Mouse (Mus musculus) neural tube, embryonic 14.5 days (tissue): Measurements from ENCODE around the gene Gm19402. TPM values are rescaled to one million over a fixed set of nuclear protein-coding genes. Genes with fewer than 3 reads are reported as not detected.
A peak's percentile ranks its signal among the peaks of the same experiment; 100 is the strongest.

ENCODE experiments used
- ATAC-seq: fragments of 200-750 bp; cut with Nextera tagmentation; 2 replicates; pipeline ENCODE4 v1.8.0; 2017; ENCODE audit warnings: low read depth, mild to moderate bottlenecking, moderate TSS enrichment, moderate library complexity
- H3K27ac ChIP-seq: fragments of 300-500 bp; sonication (generic); 2 replicates; pipeline ENCODE4 v1.5.1; 2014; ENCODE audit warnings: low read depth, mild to moderate bottlenecking, control low read depth, low read length, moderate library complexity, mixed read lengths
- H3K27me3 ChIP-seq: fragments of 300-500 bp; sonication (generic); 2 replicates; pipeline ENCODE4 v1.6.1; 2014; ENCODE audit warnings: low read length; ENCODE audit not compliant: control insufficient read depth, insufficient read depth
- H3K36me3 ChIP-seq: fragments of 300-500 bp; sonication (generic); 2 replicates; pipeline ENCODE4 v1.6.1; 2014; ENCODE audit warnings: low read length, mixed read lengths; ENCODE audit not compliant: control insufficient read depth, insufficient read depth
- H3K4me1 ChIP-seq: fragments of 300-500 bp; sonication (generic); 2 replicates; pipeline ENCODE4 v1.6.1; 2014; ENCODE audit warnings: low read length; ENCODE audit not compliant: control insufficient read depth, insufficient read depth
- H3K4me2 ChIP-seq: fragments of 300-500 bp; sonication (generic); 2 replicates; pipeline ENCODE4 v1.6.1; 2014; ENCODE audit warnings: mild to moderate bottlenecking, low read depth, low read length, control low read depth
- H3K4me3 ChIP-seq: fragments of 300-500 bp; sonication (generic); 2 replicates; pipeline ENCODE4 v1.5.1; 2014; ENCODE audit warnings: low read depth, low read length, control low read depth, mixed read lengths
- H3K9ac ChIP-seq: fragments of 300-500 bp; sonication (generic); replicated peaks from 2 replicates; pipeline ENCODE4 v1.6.1; 2014; ENCODE audit warnings: low read depth, mild to moderate bottlenecking, control low read depth, low read length, mixed read lengths
- H3K9me3 ChIP-seq: fragments of 300-500 bp; sonication (generic); 2 replicates; pipeline ENCODE4 v1.6.1; 2016; ENCODE audit warnings: low read length; ENCODE audit not compliant: control insufficient read depth
- WGBS: fragments of 180-500 bp; shearing (Covaris S2); extraction: QIAGEN DNeasy Blood & Tissue Kit; methylation state at CpG from one replicate; pipeline ENCODE4 v1.1.7; 2014; 5-methylcytosine and 5-hydroxymethylcytosine counted together
- polyA plus RNA-seq: library from polyadenylated mRNA; unstranded; fragments of >200 nt; fragmentation: Nextera tagmentation; extraction: Ambion mirVana; gene quantifications from 2 replicates; pipeline ENCODE4 v1.2.1, GENCODE M21; 2014

Gm19402 gene
- polyA plus RNA-seq, 1 experiment from 2014 or later: not detected

DNA sequence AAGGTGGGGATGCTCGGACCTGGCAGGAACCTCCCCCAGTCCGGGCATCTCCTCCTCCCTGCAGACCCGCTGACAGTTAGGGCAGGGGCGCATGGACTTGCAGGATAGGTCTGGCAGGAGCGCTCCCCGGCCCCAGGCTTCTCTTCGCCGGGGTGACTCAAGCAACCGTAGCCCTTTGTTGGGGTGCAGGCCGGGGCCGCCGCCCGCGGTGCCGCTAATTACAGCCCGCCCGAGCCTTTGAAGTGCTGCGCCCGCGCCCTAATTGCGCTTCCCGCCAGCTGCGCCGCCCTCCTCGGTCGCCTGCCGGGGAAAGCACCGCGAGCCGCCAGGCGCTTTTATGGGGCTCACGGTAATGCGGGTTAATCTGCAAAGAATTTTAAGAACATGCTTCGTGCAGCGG lies 13.0 kb downstream of the Gm19402 start:
- H3K27me3 ChIP-seq: peaks cover 11% of the 10 kb centered on the region
- no peak overlapping the region for H3K27ac ChIP-seq
- WGBS: under 1% methylated on average over 35 of the region's 35 CpGs
- peak overlapping the region; percentile 50 for H3K4me2 ChIP-seq
- no peaks in the 10 kb centered on the region for H3K9me3 ChIP-seq
- peak overlapping the region; percentile 24 for H3K4me3 ChIP-seq
- H3K36me3 ChIP-seq: no peaks in the 10 kb centered on the region
- H3K4me1 ChIP-seq: no peaks in the 10 kb centered on the region
- peak overlapping the region; percentile 21; the same call in 1 of the 2 replicates for H3K9ac ChIP-seq
- peak; percentile 41; the same call in 1 of the 2 replicates for ATAC-seq

DNA sequence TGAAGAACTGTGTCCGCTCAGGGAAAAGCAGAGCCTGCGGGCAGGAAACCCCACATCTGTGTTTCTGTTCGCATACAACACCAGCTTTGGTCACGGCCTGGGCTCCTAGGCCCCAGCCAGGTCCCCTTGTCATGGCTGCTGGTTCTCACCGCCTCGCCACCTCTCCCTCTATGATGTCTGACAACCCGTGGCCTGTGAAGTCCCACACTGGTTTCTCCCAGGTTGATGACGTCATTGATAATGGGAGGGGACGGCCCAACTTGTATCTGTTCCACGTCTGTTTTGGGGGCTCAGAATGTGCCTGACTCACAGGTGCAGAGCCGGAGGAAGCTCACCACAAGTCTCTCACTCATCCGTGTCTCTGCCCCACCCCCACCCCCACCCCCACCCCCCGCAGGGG lies 16.8 kb downstream of the Gm19402 start:
- Histone ChIP-seq H3K27ac (no peak overlapping the region), H3K9me3 (no peaks in the 10 kb centered on the region), H3K4me1 (no peaks in the 10 kb centered on the region), H3K36me3 (no peaks in the 10 kb centered on the region), H3K4me2 (no peak overlapping the region), H3K9ac (no peak overlapping the region), H3K27me3 (peaks cover 11% of the 10 kb centered on the region), H3K4me3 (no peak overlapping the region)
- no peak for ATAC-seq
- 65% methylated on average over 13 of the region's 13 CpGs for WGBS

DNA sequence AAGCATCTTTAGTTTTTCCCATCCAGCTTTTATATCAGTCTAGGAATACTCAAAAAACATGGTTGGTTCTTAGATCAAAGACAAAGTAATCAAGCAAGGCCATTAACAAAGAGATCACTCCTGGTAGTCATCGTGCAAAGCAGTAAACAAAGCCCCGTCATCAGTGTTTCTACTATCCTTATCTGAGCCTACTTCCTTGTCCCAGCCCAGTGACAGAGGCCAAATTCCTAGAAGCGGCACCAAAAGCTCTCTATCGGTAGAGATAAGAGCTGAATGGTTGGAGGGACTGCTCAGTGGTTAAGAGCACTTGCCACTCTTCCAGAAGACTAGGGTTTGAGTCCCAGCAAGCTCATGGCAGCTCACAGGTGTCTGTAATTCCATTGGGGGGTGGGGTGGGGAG lies 19.0 kb downstream of the Gm19402 start:
- Histone ChIP-seq H3K36me3 (no peaks in the 10 kb centered on the region), H3K9me3 (no peaks in the 10 kb centered on the region), H3K4me1 (no peaks in the 10 kb centered on the region), H3K27me3 (no peaks in the 10 kb centered on the region), H3K27ac (no peak overlapping the region), H3K9ac (no peak overlapping the region), H3K4me2 (no peak overlapping the region), H3K4me3 (no peak overlapping the region)
- no peak for ATAC-seq
- WGBS: 83% methylated on average over 4 of the region's 4 CpGs

DNA sequence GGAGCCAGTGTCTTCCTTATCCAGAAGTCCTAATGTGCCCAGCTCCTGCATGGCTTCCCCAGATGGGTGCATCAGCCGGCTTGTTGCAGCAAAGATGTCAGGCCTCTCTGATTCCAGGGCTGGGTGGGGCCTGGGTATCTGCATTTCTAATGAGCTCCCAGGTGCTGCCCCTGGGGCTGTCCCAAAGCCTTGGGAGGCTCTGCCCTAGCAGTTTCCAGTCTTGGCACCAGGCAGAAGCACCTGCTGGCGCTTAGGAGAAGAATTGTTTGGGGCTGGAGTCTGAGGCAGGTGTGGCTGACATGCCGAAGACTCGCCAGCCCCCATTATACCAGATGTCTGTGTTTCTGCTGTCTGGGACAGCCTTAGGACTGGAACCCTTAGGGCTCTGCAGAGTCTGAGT lies 19.8 kb downstream of the Gm19402 start:
- H3K4me3 ChIP-seq: no peak overlapping the region
- no peaks in the 10 kb centered on the region for H3K4me1 ChIP-seq
- H3K9ac ChIP-seq: no peak overlapping the region
- no peak for ATAC-seq
- no peak overlapping the region for H3K27ac ChIP-seq
- H3K27me3 ChIP-seq: no peaks in the 10 kb centered on the region
- 77% methylated on average over 4 of the region's 4 CpGs for WGBS
- H3K36me3 ChIP-seq: no peaks in the 10 kb centered on the region
- no peaks in the 10 kb centered on the region for H3K9me3 ChIP-seq
- no peak overlapping the region for H3K4me2 ChIP-seq

DNA sequence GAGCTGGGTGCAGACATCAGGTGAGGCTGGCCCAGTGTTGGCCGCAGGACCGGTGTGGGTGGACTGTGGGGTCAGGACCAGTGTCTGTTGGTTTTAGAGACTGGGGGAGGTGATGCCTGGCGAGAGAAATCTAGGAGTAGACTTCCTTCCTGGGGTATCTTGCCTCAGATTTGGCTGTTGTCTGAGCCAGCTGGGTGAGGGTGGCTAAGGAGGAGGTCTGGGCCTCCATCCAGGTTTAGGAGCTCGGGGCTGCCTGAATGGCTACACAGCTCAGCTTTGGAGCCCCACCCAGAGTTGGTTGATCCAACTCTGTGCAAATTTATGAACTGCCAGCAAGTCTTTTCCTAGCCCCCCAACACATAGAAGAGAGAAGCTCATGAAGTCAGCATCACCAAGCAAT lies 23.2 kb downstream of the Gm19402 start:
- no peak overlapping the region for H3K4me2 ChIP-seq
- H3K36me3 ChIP-seq: no peaks in the 10 kb centered on the region
- no peak for ATAC-seq
- 90% methylated on average over 4 of the region's 4 CpGs for WGBS
- no peak overlapping the region for H3K27ac ChIP-seq
- no peak overlapping the region for H3K9ac ChIP-seq
- no peaks in the 10 kb centered on the region for H3K4me1 ChIP-seq
- no peaks in the 10 kb centered on the region for H3K27me3 ChIP-seq
- H3K9me3 ChIP-seq: no peaks in the 10 kb centered on the region
- no peak overlapping the region for H3K4me3 ChIP-seq

DNA sequence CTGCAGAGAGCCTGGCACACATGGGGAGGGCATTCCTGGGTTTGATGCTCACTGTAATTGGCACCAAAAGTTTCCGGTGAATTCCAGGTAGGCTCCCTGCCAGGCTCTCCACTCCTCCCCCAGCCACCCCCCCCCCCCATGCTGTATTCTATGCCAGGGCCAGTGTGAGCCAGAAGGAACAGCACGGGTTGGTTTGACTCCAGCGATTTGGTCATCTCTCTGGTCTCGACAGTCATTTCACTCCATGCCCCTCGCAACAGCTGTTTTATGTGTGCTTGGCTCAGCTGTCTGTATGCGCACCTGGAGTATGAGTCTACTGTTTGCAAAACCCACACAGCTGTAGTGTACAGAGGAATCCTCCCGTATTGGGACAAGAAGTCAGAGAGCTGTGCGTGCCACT lies 24.2 kb downstream of the Gm19402 start:
- H3K9ac ChIP-seq: no peak overlapping the region
- H3K4me1 ChIP-seq: no peaks in the 10 kb centered on the region
- ATAC-seq: no peak
- WGBS: 84% methylated on average over 8 of the region's 8 CpGs
- H3K27me3 ChIP-seq: no peaks in the 10 kb centered on the region
- H3K36me3 ChIP-seq: no peaks in the 10 kb centered on the region
- H3K27ac ChIP-seq: no peak overlapping the region
- no peak overlapping the region for H3K4me2 ChIP-seq
- no peaks in the 10 kb centered on the region for H3K9me3 ChIP-seq
- no peak overlapping the region for H3K4me3 ChIP-seq

GRCm38 (mm10) chr10:77663949-77664665 lies 26.4 kb downstream of the Gm19402 start:
- no peaks in the 10 kb centered on the region for H3K27me3 ChIP-seq
- no peak; the same call in 1 of the 2 replicates for ATAC-seq
- WGBS: 36% methylated on average over 43 of the region's 43 CpGs
- peak overlapping the region; percentile 16; the same call in 1 of the 2 replicates for H3K4me2 ChIP-seq
- no peak overlapping the region for H3K9ac ChIP-seq
- no peaks in the 10 kb centered on the region for H3K4me1 ChIP-seq
- no peaks in the 10 kb centered on the region for H3K36me3 ChIP-seq
- H3K9me3 ChIP-seq: no peaks in the 10 kb centered on the region
- H3K4me3 ChIP-seq: no peak overlapping the region
- no peak overlapping the region for H3K27ac ChIP-seq

- Histone ChIP-seq H3K9ac (no peak overlapping the region), H3K4me3 (no peak overlapping the region), H3K27ac (no peak overlapping the region), H3K36me3 (no peaks in the 10 kb centered on the region), H3K27me3 (no peaks in the 10 kb centered on the region), H3K4me2 (no peak overlapping the region), H3K9me3 (no peaks in the 10 kb centered on the region), H3K4me1 (no peaks in the 10 kb centered on the region)
- 58% methylated on average over 15 of the region's 15 CpGs for WGBS
- ATAC-seq: no peak
Observed at GRCm38 (mm10) chr10:77658286-77658994, 32.1 kb downstream of the Gm19402 start.

- Histone ChIP-seq H3K9me3 (no peaks in the 10 kb centered on the region), H3K4me3 (no peak overlapping the region), H3K9ac (no peak overlapping the region), H3K4me1 (0 out of 2 replicates have a peak, but pooled peaks cover 5% of the 10 kb centered on the region), H3K4me2 (no peak overlapping the region), H3K27ac (no peak overlapping the region), H3K27me3 (no peaks in the 10 kb centered on the region), H3K36me3 (no peaks in the 10 kb centered on the region)
- ATAC-seq: no peak
- WGBS: 91% methylated on average over 9 of the region's 9 CpGs
Observed at GRCm38 (mm10) chr10:77652046-77652445, 38.5 kb downstream of the Gm19402 start.
